Mouse (Mus musculus): ENCODE measurements around the gene Ralgds.
A peak's percentile ranks its signal among the peaks of the same experiment; 100 is the strongest.

GRCm38 (mm10) chr2:28596998-28597397 is 84.1 kb downstream of the Ralgds start:
- TF ChIP-seq CTCF (IDR thresholded peaks at IDR 0.05), result peak; percentile 43
- no peak for TF ChIP-seq EP300 (IDR thresholded peaks at IDR 0.05)
